Mouse (Mus musculus) neural tube, embryonic 12.5 days (tissue): ENCODE results near the gene Rexo4. TPM values are rescaled to one million over a fixed set of nuclear protein-coding genes. Genes with fewer than 3 reads are reported as not detected.

Experiments
- ATAC-seq: fragments of 200-750 bp; cut with Nextera tagmentation; 2 replicates; pipeline ENCODE4 v1.8.0; 2017; ENCODE audit warnings: low read depth, mild to moderate bottlenecking, moderate TSS enrichment, moderate library complexity; ENCODE audit not compliant: low FRiP score
- H3K27ac ChIP-seq: fragments of 300-500 bp; sonication (generic); 2 replicates; pipeline ENCODE4 v1.5.1; 2016
- H3K27me3 ChIP-seq: fragments of 300-500 bp; sonication (generic); replicated peaks from 2 replicates; pipeline ENCODE4 v1.6.1; 2016; ENCODE audit warnings: mild to moderate bottlenecking
- H3K36me3 ChIP-seq: fragments of 300-500 bp; sonication (generic); 2 replicates; pipeline ENCODE4 v1.6.1; 2016; ENCODE audit warnings: mild to moderate bottlenecking
- H3K4me1 ChIP-seq: fragments of 300-500 bp; sonication (generic); 2 replicates; pipeline ENCODE4 v1.6.1; 2016
- H3K4me2 ChIP-seq: fragments of 300-500 bp; sonication (generic); replicated peaks from 2 replicates; pipeline ENCODE4 v1.6.1; 2016; ENCODE audit warnings: mild to moderate bottlenecking
- H3K4me3 ChIP-seq: fragments of 300-500 bp; sonication (generic); 2 replicates; pipeline ENCODE4 v1.5.1; 2016
- H3K9ac ChIP-seq: fragments of 300-500 bp; sonication (generic); 2 replicates; pipeline ENCODE4 v1.6.1; 2016; ENCODE audit warnings: mild to moderate bottlenecking
- H3K9me3 ChIP-seq: fragments of 300-500 bp; sonication (generic); 2 replicates; pipeline ENCODE4 v1.6.1; 2016; ENCODE audit warnings: mild to moderate bottlenecking
- WGBS: fragments of 180-500 bp; shearing (Covaris S2); methylation state at CpG from one replicate; pipeline ENCODE4 v1.1.7; 2016; 5-methylcytosine and 5-hydroxymethylcytosine counted together
- polyA plus RNA-seq: library from polyadenylated mRNA; unstranded; fragments of >200 nt; fragmentation: Nextera tagmentation; extraction: Ambion mirVana; gene quantifications from 2 replicates; pipeline ENCODE4 v1.2.1, GENCODE M21; 2016

The Rexo4 gene
- 41.1 and 42.3 TPM in 2 replicates for polyA plus RNA-seq

- WGBS: under 1% methylated on average over 50 of the region's 50 CpGs
- Histone ChIP-seq H3K4me1 (peaks cover 23% of the 10 kb centered on the region), H3K4me3 (peak within 1 kb of the TSS; percentile 70), H3K4me2 (peak within 1 kb of the TSS; percentile 81), H3K27ac (peak within 1 kb of the TSS; percentile 93), H3K27me3 (no peaks in the 10 kb centered on the region), H3K9me3 (no peaks in the 10 kb centered on the region), H3K9ac (peak within 1 kb of the TSS; percentile 80), H3K36me3 (peaks cover 23% of the 10 kb centered on the region)
- ATAC-seq: peak; percentile 96
Observed at GRCm38 (mm10) chr2:26963923-26964723, at the start of gene Rexo4. Rexo4 (minus strand) TSS chr2:26964386.

GRCm38 (mm10) chr2:27009714-27010244, 45.6 kb upstream of the Rexo4 start, which contains the start of gene Cacfd1:
Cacfd1 (plus strand) TSS chr2:27009926.
- Histone ChIP-seq H3K27ac (peak within 1 kb of the TSS; percentile 72), H3K4me2 (peak within 1 kb of the TSS; percentile 86), H3K4me3 (peak within 1 kb of the TSS; percentile 76), H3K9me3 (no peaks in the 10 kb centered on the region), H3K9ac (peak within 1 kb of the TSS; percentile 88), H3K4me1 (peaks cover 24% of the 10 kb centered on the region), H3K27me3 (no peaks in the 10 kb centered on the region), H3K36me3 (peaks cover 16% of the 10 kb centered on the region)
- 1% methylated on average over 43 of the region's 43 CpGs for WGBS
- peak; percentile 95 for ATAC-seq

- no peaks in the 10 kb centered on the region for H3K36me3 ChIP-seq
- H3K4me3 ChIP-seq: no peak overlapping the region
- H3K9me3 ChIP-seq: no peaks in the 10 kb centered on the region
- 80% methylated on average over 7 of the region's 7 CpGs for WGBS
- no peak for ATAC-seq
- peaks cover 24% of the 10 kb centered on the region for H3K4me1 ChIP-seq
- H3K9ac ChIP-seq: no peak overlapping the region
- no peak overlapping the region for H3K27ac ChIP-seq
- no peaks in the 10 kb centered on the region for H3K27me3 ChIP-seq
- H3K4me2 ChIP-seq: no peak overlapping the region
Observed at GRCm38 (mm10) chr2:27007701-27008100, 43.5 kb upstream of the Rexo4 start.

GRCm38 (mm10) chr2:27006255-27006654, 42.1 kb upstream of the Rexo4 start:
- Histone ChIP-seq H3K27me3 (no peaks in the 10 kb centered on the region), H3K4me1 (peaks cover 15% of the 10 kb centered on the region), H3K9me3 (no peaks in the 10 kb centered on the region), H3K4me3 (no peak overlapping the region), H3K36me3 (no peaks in the 10 kb centered on the region), H3K9ac (no peak overlapping the region), H3K27ac (no peak overlapping the region), H3K4me2 (no peak overlapping the region)
- WGBS: 75% methylated on average over 4 of the region's 4 CpGs
- ATAC-seq: no peak

- H3K9ac ChIP-seq: no peak overlapping the region
- WGBS: 91% methylated on average over 7 of the region's 7 CpGs
- H3K9me3 ChIP-seq: no peaks in the 10 kb centered on the region
Observed at GRCm38 (mm10) chr2:26997993-26998392, 33.8 kb upstream of the Rexo4 start.

GRCm38 (mm10) chr2:26997498-26997897, 33.3 kb upstream of the Rexo4 start:
- 82% methylated on average over 1 of the region's 1 CpGs for WGBS
- H3K9ac ChIP-seq: no peak overlapping the region
- H3K4me3 ChIP-seq: no peak overlapping the region
- no peak for ATAC-seq
- H3K4me2 ChIP-seq: no peak overlapping the region
- no peaks in the 10 kb centered on the region for H3K27me3 ChIP-seq
- H3K36me3 ChIP-seq: no peaks in the 10 kb centered on the region
- no peaks in the 10 kb centered on the region for H3K9me3 ChIP-seq
- H3K4me1 ChIP-seq: no peaks in the 10 kb centered on the region
- no peak overlapping the region for H3K27ac ChIP-seq

More at GRCm38 (mm10) chr2:26997993-26998392, 33.8 kb upstream of the Rexo4 start:
- Histone ChIP-seq H3K36me3 (no peaks in the 10 kb centered on the region), H3K4me1 (no peaks in the 10 kb centered on the region), H3K27me3 (no peaks in the 10 kb centered on the region), H3K4me3 (no peak overlapping the region), H3K4me2 (no peak overlapping the region), H3K27ac (no peak overlapping the region)
- ATAC-seq: no peak

- H3K4me3 ChIP-seq: no peak overlapping the region
- no peak overlapping the region for H3K27ac ChIP-seq
- H3K4me1 ChIP-seq: no peaks in the 10 kb centered on the region
- H3K36me3 ChIP-seq: no peaks in the 10 kb centered on the region
- no peak overlapping the region for H3K4me2 ChIP-seq
- 83% methylated on average over 3 of the region's 3 CpGs for WGBS
- ATAC-seq: no peak
- no peaks in the 10 kb centered on the region for H3K9me3 ChIP-seq
- no peaks in the 10 kb centered on the region for H3K27me3 ChIP-seq
- no peak overlapping the region for H3K9ac ChIP-seq
Observed at GRCm38 (mm10) chr2:26993936-26994335, 29.8 kb upstream of the Rexo4 start.

- 90% methylated on average over 5 of the region's 5 CpGs for WGBS
- H3K4me1 ChIP-seq: no peaks in the 10 kb centered on the region
Observed at GRCm38 (mm10) chr2:26984640-26985039, 20.5 kb upstream of the Rexo4 start.

GRCm38 (mm10) chr2:26984179-26984578, 20.0 kb upstream of the Rexo4 start:
- no peak overlapping the region for H3K27ac ChIP-seq
- no peaks in the 10 kb centered on the region for H3K4me1 ChIP-seq
- H3K9ac ChIP-seq: no peak overlapping the region
- no peaks in the 10 kb centered on the region for H3K36me3 ChIP-seq
- no peak for ATAC-seq
- H3K27me3 ChIP-seq: no peaks in the 10 kb centered on the region; the same call in 1 of the 2 replicates
- 72% methylated on average over 2 of the region's 2 CpGs for WGBS
- H3K4me2 ChIP-seq: no peak overlapping the region
- H3K4me3 ChIP-seq: no peak overlapping the region
- H3K9me3 ChIP-seq: no peaks in the 10 kb centered on the region

More at GRCm38 (mm10) chr2:26984640-26985039, 20.5 kb upstream of the Rexo4 start:
- no peaks in the 10 kb centered on the region for H3K9me3 ChIP-seq
- no peak overlapping the region for H3K4me3 ChIP-seq
- ATAC-seq: no peak
- no peak overlapping the region for H3K4me2 ChIP-seq
- no peak overlapping the region for H3K27ac ChIP-seq
- no peaks in the 10 kb centered on the region for H3K36me3 ChIP-seq
- no peak overlapping the region for H3K9ac ChIP-seq
- H3K27me3 ChIP-seq: no peaks in the 10 kb centered on the region; the same call in 1 of the 2 replicates

GRCm38 (mm10) chr2:26980361-26980760, 16.2 kb upstream of the Rexo4 start:
- no peak overlapping the region for H3K27ac ChIP-seq
- H3K4me1 ChIP-seq: no peaks in the 10 kb centered on the region
- no peak overlapping the region for H3K9ac ChIP-seq
- no peak overlapping the region for H3K4me3 ChIP-seq
- H3K36me3 ChIP-seq: no peaks in the 10 kb centered on the region
- ATAC-seq: no peak
- no peaks in the 10 kb centered on the region; the same call in 1 of the 2 replicates for H3K27me3 ChIP-seq
- no peaks in the 10 kb centered on the region for H3K9me3 ChIP-seq
- 85% methylated on average over 1 of the region's 1 CpGs for WGBS
- H3K4me2 ChIP-seq: no peak overlapping the region

- 67% methylated on average over 4 of the region's 4 CpGs for WGBS
- no peak overlapping the region for H3K9ac ChIP-seq
- no peaks in the 10 kb centered on the region for H3K4me1 ChIP-seq
- H3K36me3 ChIP-seq: no peaks in the 10 kb centered on the region
- no peak for ATAC-seq
- no peak overlapping the region for H3K27ac ChIP-seq
- H3K4me3 ChIP-seq: no peak overlapping the region
- no peak overlapping the region for H3K4me2 ChIP-seq
- H3K9me3 ChIP-seq: no peaks in the 10 kb centered on the region
- H3K27me3 ChIP-seq: no peaks in the 10 kb centered on the region
Observed at GRCm38 (mm10) chr2:26973960-26974359, 9.8 kb upstream of the Rexo4 start.

- no peaks in the 10 kb centered on the region for H3K36me3 ChIP-seq
- no peak within 1 kb of the TSS for H3K4me3 ChIP-seq
- no peak within 1 kb of the TSS for H3K9ac ChIP-seq
- no peaks in the 10 kb centered on the region for H3K9me3 ChIP-seq
- WGBS: 70% methylated on average over 3 of the region's 3 CpGs
- H3K4me1 ChIP-seq: no peaks in the 10 kb centered on the region
- H3K27me3 ChIP-seq: no peaks in the 10 kb centered on the region
- no peak within 1 kb of the TSS for H3K4me2 ChIP-seq
- H3K27ac ChIP-seq: no peak within 1 kb of the TSS
- no peak for ATAC-seq
Observed at GRCm38 (mm10) chr2:26973116-26973515, 8.9 kb upstream of the Rexo4 start, which contains the start of gene Adamts13. Adamts13 (plus strand) TSS chr2:26973416.
